Mouse (Mus musculus): ENCODE data around the gene Asap2.

GRCm38 (mm10) chr12:21316869-21317265, 326.6 kb downstream of the Asap2 start:
- no peak for TF ChIP-seq CTCF (IDR thresholded peaks at IDR 0.05; ENCODE audit: low read depth)
- TF ChIP-seq EP300 (optimal IDR thresholded peaks at IDR 0.05): no peak

Data from stomach, postnatal 0 days (tissue).